Mouse (Mus musculus) CD4-positive, CD25-positive, alpha-beta regulatory T cell, adult 4 months (primary cell): Measurements from ENCODE around the gene Col8a2. TPM values are rescaled to one million over a fixed set of nuclear protein-coding genes. Genes with fewer than 3 reads are reported as not detected.

Experiments used
- ATAC-seq: one replicate; pipeline ENCODE4 v1.8.0; 2017
- polyA plus RNA-seq, 2 experiments: library from polyadenylated mRNA; unstranded; fragments of 100-300 nt; shearing (Covaris generic); gene quantifications; one replicate each; pipeline ENCODE4 v1.2.1; 2017

The Col8a2 gene
- not detected for polyA plus RNA-seq

DNA sequence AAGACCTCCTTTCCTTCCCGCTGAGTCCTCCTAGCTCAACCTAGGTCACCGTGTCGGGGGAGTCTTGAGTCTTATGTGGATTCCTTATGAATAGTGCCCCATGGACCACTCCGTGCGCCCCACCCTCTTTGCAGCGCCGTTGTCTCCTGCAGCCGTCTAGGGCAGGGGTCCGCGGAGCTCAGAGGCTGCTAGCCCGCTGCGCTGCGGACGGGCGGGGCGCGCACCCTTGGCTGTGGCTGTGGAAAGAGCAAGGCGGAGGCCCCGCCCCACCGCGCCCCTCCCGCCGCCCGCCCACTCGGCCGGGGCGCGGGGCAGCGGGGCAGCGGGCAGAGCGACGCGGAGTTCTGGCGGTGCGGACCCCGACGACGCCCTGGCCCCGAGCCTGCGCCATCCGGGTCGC, at the start of gene Col8a2:
Gene Col8a2, plus strand, starts transcription at position 302 of the 400 bp plus-strand sequence.
- no peak for ATAC-seq

DNA sequence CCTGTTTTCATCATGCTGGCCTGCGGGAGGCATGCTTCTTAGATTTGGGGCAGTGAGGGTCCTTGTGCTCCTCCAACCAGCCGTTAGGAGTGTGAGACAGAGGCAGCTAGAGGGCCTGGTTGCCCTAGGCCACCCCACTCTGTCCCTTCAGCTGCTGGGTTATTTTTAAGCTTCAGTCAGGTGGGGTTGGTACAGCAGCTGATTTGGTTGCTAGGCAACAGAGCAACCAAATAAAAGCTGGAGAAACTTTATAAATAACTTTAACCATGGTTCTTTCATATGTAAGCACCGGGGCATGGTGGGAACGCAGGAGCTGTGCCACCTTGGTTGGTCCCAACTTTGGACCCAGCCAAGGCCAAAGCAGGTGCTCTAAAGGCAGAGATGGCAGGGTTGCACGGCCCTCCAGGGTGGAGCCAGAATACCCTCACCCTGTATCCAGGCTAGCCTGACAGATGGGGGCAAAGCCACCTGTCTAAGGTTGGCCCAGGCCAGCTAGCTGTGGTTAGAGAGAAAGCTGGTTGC, 48.8 kb upstream of the Col8a2 start:
- no peak for ATAC-seq

DNA sequence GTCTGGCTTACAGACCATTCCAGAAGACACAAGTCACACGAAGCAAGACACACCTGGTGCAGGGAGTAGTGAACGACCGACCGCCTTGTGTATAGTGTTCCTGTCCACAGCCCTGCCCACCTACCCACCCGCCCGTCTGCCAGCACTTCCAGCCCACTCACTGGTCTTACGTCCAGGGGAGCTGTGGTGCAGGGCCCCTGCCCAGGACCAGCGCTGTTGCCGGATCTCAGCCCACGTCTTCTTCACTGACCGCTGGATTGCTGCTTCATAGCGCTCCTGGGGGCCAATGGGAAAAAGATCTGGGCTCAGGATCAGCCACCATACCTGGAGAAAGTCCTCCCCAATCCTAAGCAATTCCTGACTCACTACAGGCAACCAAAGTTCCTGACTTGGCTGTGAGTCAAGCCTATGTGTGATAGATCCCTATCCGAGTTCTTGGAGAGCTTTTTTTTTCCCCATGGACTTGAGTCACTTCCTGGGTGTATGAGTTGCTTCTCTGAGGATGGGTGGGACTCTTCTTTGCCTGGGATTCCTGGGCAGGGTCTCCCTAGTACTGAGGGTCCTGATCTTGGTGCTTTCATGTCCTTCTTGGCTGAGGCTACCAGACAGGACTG, 46.6 kb upstream of the Col8a2 start:
- no peak for ATAC-seq

DNA sequence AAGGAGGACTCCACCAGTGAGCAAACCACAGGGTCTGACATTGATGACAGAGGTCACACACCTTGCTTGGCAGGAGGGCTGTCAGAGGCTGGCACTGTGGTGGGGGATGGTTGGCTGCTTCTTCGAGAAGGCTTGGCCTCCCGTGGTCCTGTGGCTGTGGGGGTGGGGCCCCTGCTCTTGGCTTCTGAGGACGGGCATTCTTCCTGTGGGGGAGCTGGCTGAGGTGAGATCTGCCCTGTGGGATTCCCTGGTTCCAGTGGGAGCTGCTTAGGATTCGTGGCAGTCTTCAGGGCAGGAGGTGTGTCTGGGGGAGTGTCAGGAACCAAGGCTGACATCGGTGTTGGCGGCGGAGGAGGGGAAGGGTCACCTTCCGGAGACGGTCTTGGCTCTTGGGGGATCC, 44.6 kb upstream of the Col8a2 start:
- ATAC-seq, result no peak

DNA sequence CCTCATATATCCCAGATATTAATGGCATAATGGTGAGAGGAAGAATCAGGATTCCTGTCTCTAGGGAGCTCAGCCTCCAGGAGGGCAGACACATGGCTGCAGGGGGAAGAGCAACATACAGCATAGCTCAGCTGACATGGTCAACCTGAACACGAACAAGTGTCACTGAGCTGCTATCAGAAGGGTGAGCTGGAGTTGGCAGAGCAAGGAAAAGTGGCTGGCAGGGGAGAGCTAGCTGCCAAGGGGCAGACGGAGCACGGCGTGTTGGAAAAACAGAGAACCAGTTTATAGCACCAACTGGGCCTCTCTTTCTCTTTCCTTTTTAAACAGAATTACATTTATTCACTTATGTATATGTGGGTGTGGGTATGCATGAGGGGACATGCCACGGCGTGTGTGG, 44.1 kb upstream of the Col8a2 start:
- no peak for ATAC-seq

DNA sequence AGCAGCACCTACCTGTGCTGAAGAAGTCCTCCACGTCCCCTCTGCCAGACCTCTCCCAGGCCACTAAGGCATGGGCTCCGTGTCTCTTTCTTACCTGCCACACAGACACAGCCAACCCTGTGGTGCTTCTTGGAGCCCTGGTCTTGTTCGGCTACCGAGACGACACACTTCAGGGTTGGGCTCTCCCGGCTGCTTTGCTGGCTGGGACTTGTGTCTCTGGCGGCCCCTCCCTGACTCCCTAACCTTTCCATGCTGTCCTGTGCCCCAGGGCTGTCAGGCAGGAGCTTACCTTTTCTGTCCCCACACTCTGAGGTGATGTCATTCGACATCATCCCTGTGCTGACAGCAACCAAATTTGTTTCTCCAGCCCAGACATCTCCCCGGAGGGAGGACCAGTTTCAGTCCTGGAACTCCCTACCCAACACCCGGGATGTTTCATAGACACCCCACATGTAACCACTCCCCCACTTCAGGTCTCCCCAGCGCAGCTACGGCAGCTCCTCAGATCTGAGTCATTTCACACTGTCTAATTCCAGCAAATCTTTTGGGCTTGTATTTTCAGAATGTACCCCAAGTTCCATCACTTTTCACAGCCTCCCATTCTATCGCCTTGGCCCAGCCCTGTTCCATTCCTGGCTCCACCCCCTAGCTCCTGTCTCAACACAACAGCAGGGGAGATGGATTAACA, 40.2 kb upstream of the Col8a2 start:
- ATAC-seq, result no peak

DNA sequence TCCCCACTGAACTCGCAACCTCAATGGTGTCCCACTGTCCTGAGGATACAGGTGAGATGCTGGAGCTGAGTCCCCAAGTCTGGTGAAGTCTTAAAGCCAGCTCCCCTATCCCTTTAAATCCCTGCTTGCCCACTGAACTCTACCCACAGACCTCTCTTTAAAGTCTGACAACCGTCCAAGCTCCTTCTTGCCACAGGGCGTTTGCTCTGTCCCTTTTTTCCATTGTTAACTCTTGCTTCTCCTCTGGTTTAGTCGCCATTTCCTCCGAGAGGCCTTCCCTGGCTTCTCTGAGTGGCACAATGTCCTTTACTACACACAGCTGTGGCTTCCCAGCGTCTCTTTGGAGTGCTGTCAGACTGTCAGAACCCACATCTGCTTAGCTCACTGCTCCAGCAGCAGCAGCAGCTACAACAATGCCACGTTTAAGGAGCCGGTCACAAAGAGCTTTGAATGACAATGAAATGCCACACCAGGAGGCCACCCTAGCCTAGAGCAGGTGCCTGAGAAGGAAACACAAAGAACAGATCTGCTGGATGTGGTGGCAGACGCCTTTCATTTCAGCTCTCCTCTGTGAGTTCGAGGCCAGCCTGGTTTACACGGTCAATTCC, 38.2 kb upstream of the Col8a2 start:
- ATAC-seq, result no peak

DNA sequence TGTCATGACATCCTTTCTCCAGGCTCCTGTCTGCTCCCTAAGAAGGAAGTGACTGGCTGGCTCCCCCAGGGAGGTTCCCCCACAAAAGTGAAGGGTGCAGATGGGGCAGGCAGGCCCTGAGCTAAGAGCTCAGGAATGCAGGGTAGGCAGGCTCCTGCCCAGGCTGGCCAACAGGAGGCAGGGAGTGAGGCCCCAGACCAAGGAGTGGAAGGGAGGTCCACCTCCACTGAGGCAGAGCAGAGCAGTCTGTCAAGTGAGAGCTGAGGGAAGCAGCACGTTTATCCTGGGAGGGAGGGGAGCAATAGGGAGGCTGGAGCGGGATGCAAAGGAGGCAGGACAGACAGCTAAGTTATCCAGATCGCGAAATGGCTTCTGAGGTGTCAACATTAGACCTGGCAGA, 35.9 kb upstream of the Col8a2 start:
- no peak for ATAC-seq

DNA sequence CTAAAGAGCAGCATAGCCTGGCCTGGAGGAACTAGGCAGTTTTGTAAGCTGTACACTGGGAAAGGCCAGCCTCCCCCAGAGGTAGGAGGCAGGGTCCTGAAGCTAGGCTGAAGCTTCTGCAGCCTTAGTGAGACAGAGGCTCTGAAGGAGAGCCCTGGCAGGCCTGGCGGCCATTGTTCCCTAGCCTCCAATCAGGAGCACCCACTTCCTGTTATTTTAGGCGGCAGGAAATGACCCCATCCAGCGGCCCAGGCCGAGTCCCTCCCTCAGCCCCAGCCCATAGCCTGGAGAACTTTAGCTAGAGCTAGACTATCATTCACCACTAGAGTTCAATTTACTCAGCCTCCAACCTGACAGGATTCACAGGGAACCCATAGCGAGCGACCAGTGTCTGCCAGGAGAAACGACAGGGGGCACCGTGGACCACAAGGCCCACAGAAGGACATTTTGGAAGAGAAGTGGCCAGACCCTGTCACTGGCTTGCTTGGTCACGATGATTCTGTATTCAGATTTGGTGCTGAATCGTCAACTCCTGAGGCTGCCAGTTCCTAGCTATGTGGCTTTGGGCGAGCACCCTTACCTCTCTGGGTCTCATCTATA, 34.8 kb upstream of the Col8a2 start:
- ATAC-seq, result no peak

DNA sequence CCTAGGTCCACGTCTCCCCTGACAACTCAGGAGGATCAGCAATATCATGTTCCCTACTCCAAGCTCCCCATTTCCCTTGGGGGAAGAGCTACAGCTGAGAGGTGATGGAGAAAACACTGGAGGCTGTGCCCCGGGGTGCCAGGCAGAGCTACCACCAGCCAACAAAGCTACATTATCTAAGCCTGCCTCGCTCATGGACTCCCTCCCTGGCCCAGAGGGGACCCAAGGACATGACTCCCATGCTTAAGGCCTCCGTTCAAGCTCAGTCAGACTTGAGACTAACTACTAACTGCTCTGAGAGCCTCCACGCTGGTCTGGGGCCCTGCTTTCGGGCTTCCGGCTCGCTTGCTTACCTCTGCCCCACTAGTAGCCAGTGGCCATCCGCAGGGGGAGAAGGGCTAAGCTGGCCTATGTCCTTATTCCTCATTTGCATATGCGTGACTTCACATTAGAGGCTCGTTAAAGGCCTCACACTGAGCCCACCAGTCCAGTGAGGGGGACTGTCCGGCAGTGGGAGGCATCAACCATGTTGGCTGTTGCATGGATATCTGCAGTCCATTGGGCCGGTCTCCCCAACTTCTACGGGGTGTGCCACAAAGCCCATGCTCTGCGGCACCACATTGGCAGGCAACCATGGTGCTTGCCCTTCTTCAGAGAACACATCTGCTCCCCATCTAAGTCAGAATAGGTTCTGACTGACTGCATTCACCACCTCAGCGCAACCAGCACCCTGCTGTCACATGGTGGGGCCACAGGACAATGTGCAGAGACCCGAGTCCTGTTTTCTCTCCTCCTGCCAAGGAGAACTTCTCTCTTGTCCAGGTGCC, 34.0 kb upstream of the Col8a2 start:
- no peak for ATAC-seq

DNA sequence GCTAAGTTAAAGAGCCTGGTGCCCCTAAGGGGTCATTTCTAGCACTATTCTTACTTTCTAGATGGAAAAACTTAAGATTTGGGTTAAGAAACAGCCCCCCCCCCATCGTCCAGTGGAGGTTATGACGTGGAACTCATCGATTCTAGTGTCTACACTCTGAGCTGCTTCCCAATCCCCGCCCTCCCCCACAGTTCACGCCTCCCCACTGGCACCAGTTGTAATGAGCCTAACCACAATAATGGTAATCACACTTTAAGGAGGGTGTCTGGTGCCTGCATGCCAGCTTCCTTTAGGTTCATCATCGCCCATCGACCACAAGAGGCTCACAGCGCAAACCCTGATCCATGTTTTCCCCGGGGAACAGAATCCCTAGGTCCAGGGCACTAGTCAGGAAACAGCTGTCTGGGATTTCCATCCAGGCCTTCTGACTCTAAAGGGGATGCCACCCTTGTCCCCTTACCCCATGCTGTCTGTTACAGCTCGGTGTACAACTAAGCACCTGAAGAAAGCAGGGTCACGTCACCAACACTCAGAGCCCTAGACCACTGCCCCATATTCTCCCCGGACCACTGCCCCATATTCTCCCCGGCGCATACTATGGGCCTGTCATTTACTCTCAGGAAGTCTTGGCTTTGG, 32.8 kb upstream of the Col8a2 start:
- peak; percentile 23 for ATAC-seq

DNA sequence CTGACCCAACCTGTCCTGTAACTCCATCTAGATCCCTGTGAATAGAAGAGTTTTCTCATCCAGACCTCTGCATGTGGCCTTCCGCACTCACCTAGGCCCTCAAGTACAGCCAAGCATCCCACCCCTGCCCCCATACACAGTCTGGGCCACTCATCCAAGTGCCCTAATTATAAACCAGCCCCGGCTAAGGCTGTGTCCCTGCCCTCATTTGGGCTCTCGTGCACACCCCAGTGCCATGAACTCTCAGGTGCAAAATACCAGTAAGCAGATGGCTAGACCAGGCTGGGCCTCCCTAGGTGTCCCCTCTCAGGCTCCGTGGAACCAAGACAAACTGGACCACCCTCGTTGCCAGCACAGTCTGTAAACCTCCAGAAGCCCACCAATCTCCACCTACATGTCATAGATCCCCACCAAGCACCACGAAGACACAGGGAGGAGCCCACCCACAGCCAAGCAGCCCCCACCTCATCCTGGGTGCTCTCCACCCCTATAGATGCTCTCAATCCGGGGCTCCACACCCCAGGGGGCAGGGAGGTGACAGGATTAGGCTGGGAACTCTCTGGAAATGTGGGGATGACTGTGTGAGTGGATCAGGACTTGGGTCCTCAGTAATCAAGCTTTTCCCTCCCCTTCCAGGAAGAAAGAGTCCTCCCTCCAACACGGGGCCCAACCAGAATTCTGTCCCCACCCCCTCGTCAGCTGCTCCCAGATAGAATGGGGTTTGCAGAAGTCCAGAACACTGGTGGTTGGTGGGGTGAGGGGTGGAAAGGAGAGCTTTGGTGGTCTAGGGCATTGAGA, 32.1 kb upstream of the Col8a2 start:
- no peak for ATAC-seq

DNA sequence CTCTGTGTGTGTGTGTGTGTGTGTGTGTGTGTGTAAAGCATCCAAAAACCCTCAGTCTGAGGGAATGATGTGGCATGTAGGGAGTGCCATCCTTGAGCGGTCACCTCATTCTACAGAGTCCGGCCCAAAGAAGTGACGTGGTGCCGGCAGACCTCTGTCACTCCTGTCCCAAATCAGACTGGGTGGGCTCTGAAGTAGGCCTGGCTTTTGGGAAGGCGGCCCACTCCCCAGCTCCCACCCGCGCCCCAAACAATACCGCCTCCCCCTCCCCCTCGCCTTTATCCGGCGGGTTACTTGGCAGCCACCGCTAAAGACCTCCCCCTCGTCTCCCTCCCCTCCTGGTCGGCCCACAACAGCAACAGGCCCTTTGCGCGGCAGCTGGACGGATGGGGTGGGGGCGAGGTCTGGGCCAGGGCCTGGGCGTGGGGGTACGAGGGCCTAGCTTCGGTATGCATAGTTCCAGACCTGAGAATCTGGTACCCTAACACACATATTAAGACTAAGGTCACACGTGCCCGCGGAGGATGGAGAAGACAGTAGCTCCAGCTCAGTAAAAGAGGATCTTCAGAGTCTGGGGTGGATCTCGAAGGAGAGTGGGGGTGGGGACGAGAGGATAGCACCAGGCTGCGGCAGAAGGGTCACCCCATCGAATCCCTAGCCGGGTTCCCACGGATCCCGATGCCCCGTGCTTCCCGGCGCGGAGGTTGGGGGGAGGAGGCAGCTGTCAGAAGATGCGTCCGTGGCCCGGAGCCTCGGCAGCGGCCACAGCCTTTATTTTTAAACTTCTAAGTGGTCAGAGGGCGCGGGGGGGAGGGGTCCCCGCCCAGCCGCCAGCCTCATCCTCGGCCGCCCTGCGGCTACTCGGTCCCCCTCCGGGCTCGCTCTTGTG, 31.2 kb upstream of the Col8a2 start:
- no peak for ATAC-seq

DNA sequence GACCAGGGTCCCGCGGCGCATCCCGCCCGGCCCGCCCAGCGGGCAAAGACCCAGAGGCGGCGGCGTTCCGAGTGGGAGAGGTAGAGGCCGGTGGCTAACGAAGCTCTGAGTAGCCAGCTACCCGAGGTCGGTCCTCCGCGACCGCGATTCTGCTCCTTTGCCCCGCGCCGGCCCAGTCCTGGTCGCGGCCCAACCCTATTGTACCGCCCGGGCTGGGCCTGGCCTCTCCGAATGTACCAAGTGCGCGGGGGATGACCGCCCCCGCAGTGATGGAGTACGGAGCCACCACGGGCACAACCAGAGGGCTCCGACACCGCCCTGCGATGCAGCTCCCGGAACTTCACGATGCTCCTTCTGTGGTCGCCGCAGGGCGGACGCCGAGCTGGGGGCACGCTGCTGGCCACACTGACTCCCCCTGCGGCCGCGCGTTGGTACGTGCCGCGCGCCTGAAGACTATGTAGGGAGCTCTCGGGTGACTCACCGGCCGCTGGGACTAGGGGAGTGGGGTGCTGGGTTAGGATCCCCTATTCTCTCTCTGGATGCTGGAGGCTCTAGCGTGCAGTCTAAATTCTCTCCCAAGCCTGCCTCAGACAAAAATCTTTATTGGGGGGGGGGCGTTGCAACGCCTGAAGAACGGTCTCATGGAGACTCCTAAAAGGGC, 30.3 kb upstream of the Col8a2 start, which contains the start of gene Map7d1:
Gene Map7d1, minus strand, starts transcription at position 213 of the 661 bp plus-strand sequence.
- ATAC-seq, result peak; percentile 76

DNA sequence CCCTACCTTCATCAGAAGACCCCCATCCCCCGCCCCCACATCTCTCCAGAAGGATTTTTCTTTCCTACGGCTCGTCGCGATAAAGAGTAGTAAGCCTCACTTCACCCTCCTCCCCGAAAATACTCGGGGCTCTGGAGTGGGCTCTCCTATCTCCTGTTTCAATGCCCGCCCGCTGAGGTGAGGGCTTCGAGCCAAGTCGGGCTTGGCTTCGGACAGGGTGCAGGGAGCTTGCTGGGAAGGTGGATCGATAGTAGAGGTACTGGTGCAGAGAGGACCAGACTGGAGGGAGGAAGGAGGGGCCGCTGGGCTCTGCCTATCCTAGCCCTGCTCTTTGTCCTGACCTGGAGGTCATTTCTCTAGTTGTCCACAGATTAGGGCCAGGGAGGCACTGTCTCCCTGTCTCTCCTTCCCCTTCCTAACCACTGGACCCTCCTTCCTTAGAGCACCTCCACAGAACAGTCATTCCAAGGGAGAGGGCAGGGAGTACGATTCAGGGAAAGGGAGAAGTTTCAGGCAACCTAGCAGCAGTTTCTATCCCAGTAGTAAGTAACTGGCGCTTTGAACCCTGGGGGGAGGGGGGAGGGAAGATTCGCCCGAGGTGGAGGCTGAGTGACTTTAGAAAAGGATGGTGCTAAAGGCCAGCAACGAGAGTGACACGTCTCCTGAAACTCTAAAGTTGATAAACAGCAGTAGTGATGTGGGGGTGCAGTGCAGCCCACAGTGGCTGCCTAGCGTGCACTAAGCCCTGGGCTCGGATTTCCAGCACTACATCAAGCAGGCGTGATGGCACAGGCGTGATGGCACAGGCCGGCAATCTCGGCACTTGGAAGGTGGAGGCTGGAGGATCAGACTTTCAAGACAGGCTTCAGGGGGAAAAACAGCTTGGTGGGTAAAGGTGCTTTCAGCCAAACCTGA, 29.4 kb upstream of the Col8a2 start:
- no peak for ATAC-seq

DNA sequence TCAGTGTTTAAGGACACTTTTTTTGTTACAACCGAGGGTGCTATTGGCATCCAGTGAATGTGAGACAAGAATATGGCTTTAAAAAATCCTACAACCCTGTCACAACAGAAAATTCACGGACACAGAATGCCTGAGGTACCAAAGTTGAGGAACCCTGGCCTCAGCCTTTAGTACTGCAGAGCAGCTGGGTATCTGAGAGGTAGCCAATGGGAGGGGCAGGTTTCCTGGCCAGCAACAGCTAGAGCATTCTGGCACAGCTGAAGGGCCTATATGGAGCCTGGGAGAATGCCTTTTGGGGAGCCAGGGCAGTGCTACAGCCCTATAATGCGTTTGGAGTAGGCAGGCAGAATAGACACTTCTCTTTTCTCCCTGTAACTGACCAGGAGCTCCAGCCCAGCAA, 27.5 kb upstream of the Col8a2 start:
- no peak for ATAC-seq

DNA sequence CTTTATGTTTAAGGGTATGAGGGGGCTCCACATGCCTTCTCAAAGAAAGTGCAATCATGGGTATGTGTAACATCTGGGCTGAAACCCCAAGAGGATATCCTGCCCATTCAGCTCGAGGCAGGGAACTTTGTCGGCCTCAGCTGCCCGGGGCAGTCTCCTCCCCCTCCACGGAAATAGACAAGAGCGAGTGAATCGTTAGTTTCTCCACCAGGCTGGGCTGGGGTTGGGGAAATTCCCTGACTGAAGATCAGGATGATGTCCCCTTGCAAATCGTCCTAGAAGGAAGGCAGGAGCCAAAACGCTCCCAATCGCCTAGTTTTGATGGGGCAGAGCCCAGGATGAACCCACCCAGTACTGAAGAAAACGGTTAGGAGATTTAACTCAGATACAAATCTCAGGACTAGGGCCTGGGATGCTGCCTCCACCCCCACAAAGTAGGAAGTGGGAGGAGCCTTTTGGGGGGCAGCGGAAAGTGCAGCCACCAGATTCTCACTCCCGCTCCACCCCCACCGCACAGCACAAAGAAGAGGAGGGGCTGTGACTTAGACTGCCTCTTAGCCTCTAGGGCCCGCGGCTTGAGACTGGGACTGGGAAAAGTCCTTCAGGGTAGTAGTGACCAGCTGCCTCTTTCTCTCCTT, 27.0 kb upstream of the Col8a2 start:
- ATAC-seq, result peak; percentile 50
